Mouse (Mus musculus) myocyte (in vitro differentiated cells): ENCODE data around the gene Spag9.

Experiments used
- E2F4 ChIP-seq: IDR thresholded peaks from one replicate; pipeline ENCODE4 v1.6.1; 2011; ENCODE audit warnings: mild to moderate bottlenecking, control low read depth, moderate library complexity; ENCODE audit not compliant: insufficient read depth
- MYOD1 ChIP-seq, 3 experiments: IDR thresholded peaks; one replicate each; pipeline ENCODE4 v1.6.1; 2011; ENCODE audit warnings: control low read depth in 2 of 3, low read depth in 2 of 3, mild to moderate bottlenecking in 2 of 3, moderate library complexity in 1 of 3; ENCODE audit not compliant: insufficient read length in 2 of 3, control insufficient read depth in 1 of 3
- MYOG ChIP-seq, 3 experiments: IDR thresholded peaks; one replicate each; pipeline ENCODE4 v1.6.1; 2011; ENCODE audit warnings: control low read depth in 2 of 3, low read depth in 2 of 3, mild to moderate bottlenecking in 2 of 3; ENCODE audit not compliant: insufficient read length in 2 of 3, control insufficient read depth in 1 of 3, insufficient read depth in 1 of 3
- POLR2A ChIP-seq: IDR thresholded peaks from one replicate; pipeline ENCODE4 v1.6.1; 2011; ENCODE audit warnings: low read depth, mild to moderate bottlenecking, control low read depth, moderate library complexity; ENCODE audit not compliant: insufficient read length
- TCF3 ChIP-seq: IDR thresholded peaks from one replicate; pipeline ENCODE4 v1.6.1; 2011; ENCODE audit warnings: low read depth, control low read depth; ENCODE audit not compliant: insufficient read length

- TF ChIP-seq POLR2A, result no peak
- TF ChIP-seq TCF3, result no peak
- no peak for TF ChIP-seq MYOD1 (IDR thresholded peaks at IDR 0.05; ENCODE audit: control insufficient read depth in 1 of 3, insufficient read length in 2 of 3, low read depth in 2 of 3)
- no peak for TF ChIP-seq MYOG (IDR thresholded peaks at IDR 0.05; ENCODE audit: control insufficient read depth in 1 of 3, insufficient read depth in 1 of 3, insufficient read length in 2 of 3, low read depth in 2 of 3)
- no peak for TF ChIP-seq E2F4
These were observed 179.4 kb downstream of the Spag9 start for GRCm38 (mm10) chr11:94175288-94175687.
